Mouse (Mus musculus): ENCODE data around the gene Gm20388.

DNA sequence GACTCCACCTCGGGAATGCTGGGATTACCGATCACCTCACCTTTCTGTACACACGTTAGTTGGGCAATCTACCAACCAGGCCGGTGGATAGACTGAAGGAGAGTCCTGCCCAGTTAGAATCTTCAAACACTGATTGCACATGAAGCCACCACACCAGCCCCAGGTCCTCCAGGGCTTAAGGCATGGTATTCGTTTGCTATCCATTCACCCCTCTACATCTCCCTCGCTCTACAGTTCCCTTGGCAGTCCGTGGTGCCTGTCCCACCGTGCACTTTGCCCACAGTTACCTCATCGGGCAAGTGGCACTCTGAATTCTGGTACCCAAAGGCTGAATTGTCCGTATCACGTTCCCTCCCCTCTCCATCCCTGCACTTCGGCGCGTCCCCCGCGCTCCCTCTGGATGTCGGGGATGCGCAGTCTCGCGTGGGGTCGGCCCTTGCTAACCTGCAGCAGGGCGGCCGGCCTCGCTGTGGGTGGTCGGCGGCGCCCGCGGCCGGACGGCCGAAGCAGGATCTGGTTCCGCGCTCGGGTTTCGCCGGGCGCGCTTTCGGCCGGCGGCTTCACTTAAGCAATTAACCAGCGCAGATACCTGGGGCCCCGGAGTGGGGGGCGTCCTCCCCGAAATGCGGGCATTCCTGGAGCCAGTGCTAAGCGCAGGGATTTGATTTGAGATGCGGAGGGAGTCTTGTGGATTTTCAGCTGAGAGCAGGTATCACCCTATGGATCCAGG is 1169.9 kb downstream of the Gm20388 start:
- TF ChIP-seq POLR2A (IDR thresholded peaks at IDR 0.05; ENCODE audit: borderline replicate concordance, extremely low read depth, insufficient read depth, insufficient read length, poor library complexity, severe bottlenecking) (no peak), CTCF (IDR thresholded peaks at IDR 0.05; ENCODE audit: borderline replicate concordance, extremely low read depth, insufficient read depth, insufficient read length) (no peak)

Data from brain, embryonic 14.5 days (tissue).